Mouse (Mus musculus) embryo, embryonic 9.5 days (tissue): ENCODE measurements around the gene Gzmm.
"Not testable (repeated sequence)": the region's sequence is repeated elsewhere in the genome, so short reads cannot be mapped to it uniquely, and the experiment has no call there.

Source experiments
- DNase-seq: peaks from one replicate; pipeline ENCODE4 v3.0.0-alpha.2; 2017; ENCODE audit errors: extremely low spot score

The Gzmm gene

GRCm38 (mm10) chr10:79681591-79682245 lies 7.1 kb upstream of the Gzmm start, which contains the start of gene Cdc34:
Gene Cdc34 (plus strand): TSS chr10:79682195.
- peak; percentile 99 for DNase-seq

GRCm38 (mm10) chr10:79682551-79682915 lies 6.3 kb upstream of the Gzmm start:
- peak; percentile 56 for DNase-seq

GRCm38 (mm10) chr10:79682916-79683582 lies 5.8 kb upstream of the Gzmm start:
- peak; percentile 64 for DNase-seq

- DNase-seq, result no peak
These were observed 4.8 kb upstream of the Gzmm start for GRCm38 (mm10) chr10:79683726-79684640.

GRCm38 (mm10) chr10:79684770-79685600 lies 3.8 kb upstream of the Gzmm start:
- DNase-seq, result no peak

- no peak for DNase-seq
These were observed 2.6 kb upstream of the Gzmm start for GRCm38 (mm10) chr10:79686219-79686618.

- no peak for DNase-seq
These were observed 2.1 kb upstream of the Gzmm start for GRCm38 (mm10) chr10:79686691-79687090.

GRCm38 (mm10) chr10:79687513-79687912 lies 1.3 kb upstream of the Gzmm start:
- DNase-seq, result no peak

GRCm38 (mm10) chr10:79689178-79689577 lies 358 bp downstream of the Gzmm start:
- no peak for DNase-seq

- DNase-seq, result no peak
These were observed 3.2 kb downstream of the Gzmm start for GRCm38 (mm10) chr10:79691986-79692548.

GRCm38 (mm10) chr10:79693580-79694378 lies 5.0 kb downstream of the Gzmm start:
- DNase-seq, result no peak

GRCm38 (mm10) chr10:79694379-79694655 lies 5.5 kb downstream of the Gzmm start:
- DNase-seq, result no peak

GRCm38 (mm10) chr10:79695231-79696128 lies 6.7 kb downstream of the Gzmm start:
- no peak for DNase-seq

- no peak for DNase-seq
These were observed 7.4 kb downstream of the Gzmm start for GRCm38 (mm10) chr10:79696129-79696651.

GRCm38 (mm10) chr10:79697916-79698315 lies 9.1 kb downstream of the Gzmm start:
- DNase-seq, result no peak

GRCm38 (mm10) chr10:79698459-79698858 lies 9.6 kb downstream of the Gzmm start:
- DNase-seq, result no peak

- DNase-seq, result no peak
These were observed 11.9 kb downstream of the Gzmm start for GRCm38 (mm10) chr10:79700676-79701075.

GRCm38 (mm10) chr10:79701443-79702129 lies 12.8 kb downstream of the Gzmm start:
- no peak for DNase-seq

- not testable (repeated sequence) for DNase-seq
These were observed 14.2 kb downstream of the Gzmm start for GRCm38 (mm10) chr10:79702970-79703369.
